Mouse (Mus musculus) spleen, postnatal 4 days (tissue): ENCODE measurements around the gene Ttc25.
A peak's percentile ranks its signal among the peaks of the same experiment; 100 is the strongest.
"Not testable (repeated sequence)": the region's sequence is repeated elsewhere in the genome, so short reads cannot be mapped to it uniquely, and the experiment has no call there.

Source experiments
- DNase-seq, 2 experiments: peaks; one replicate each; pipeline ENCODE4 v3.0.0; 2022; ENCODE audit warnings: low spot score in 2 of 2

Ttc25 gene

GRCm38 (mm10) chr11:100603813-100604212 lies 58.4 kb downstream of the Ttc25 start:
- no peak for DNase-seq

- DNase-seq, result no peak
Measured at GRCm38 (mm10) chr11:100604321-100605005, 59.1 kb downstream of the Ttc25 start.

GRCm38 (mm10) chr11:100605451-100605850 lies 60.0 kb downstream of the Ttc25 start:
- DNase-seq, result no peak

GRCm38 (mm10) chr11:100607121-100607520 lies 61.7 kb downstream of the Ttc25 start:
- DNase-seq, result no peak

GRCm38 (mm10) chr11:100608796-100609195 lies 63.4 kb downstream of the Ttc25 start:
- no peak for DNase-seq

GRCm38 (mm10) chr11:100609355-100609996 lies 64.1 kb downstream of the Ttc25 start:
- no peak for DNase-seq

- no peak for DNase-seq
Measured at GRCm38 (mm10) chr11:100609997-100610680, 64.7 kb downstream of the Ttc25 start.

GRCm38 (mm10) chr11:100611627-100612026 lies 66.2 kb downstream of the Ttc25 start:
- no peak for DNase-seq

- DNase-seq, result no peak
Measured at GRCm38 (mm10) chr11:100613241-100613640, 67.8 kb downstream of the Ttc25 start.

- no peak for DNase-seq
Measured at GRCm38 (mm10) chr11:100616332-100616731, 70.9 kb downstream of the Ttc25 start.

- not testable (repeated sequence) for DNase-seq
Measured at GRCm38 (mm10) chr11:100616836-100617235, 71.4 kb downstream of the Ttc25 start.

GRCm38 (mm10) chr11:100617480-100617879 lies 72.1 kb downstream of the Ttc25 start:
- DNase-seq, result no peak

GRCm38 (mm10) chr11:100618761-100619484 lies 73.5 kb downstream of the Ttc25 start, which contains the start of gene Nkiras2:
TSS of gene Nkiras2 (plus strand) at chr11:100619244.
- DNase-seq, result peak; percentile 69 to 86

GRCm38 (mm10) chr11:100619485-100619975 lies 74.1 kb downstream of the Ttc25 start:
- peak; percentile 95 to 97 for DNase-seq

- DNase-seq, result no peak
Measured at GRCm38 (mm10) chr11:100619982-100620381, 74.6 kb downstream of the Ttc25 start, which contains the start of gene Dnajc7. TSS of gene Dnajc7 (minus strand) at chr11:100620168.
